Mouse (Mus musculus): ENCODE results near the gene Kcnab2. TPM values are rescaled to one million over a fixed set of nuclear protein-coding genes. Genes with fewer than 3 reads are reported as not detected.

Kcnab2 gene
- total and polyA plus RNA-seq, 2 experiments from 2014 or later: 24.2 to 31.5 TPM

DNA sequence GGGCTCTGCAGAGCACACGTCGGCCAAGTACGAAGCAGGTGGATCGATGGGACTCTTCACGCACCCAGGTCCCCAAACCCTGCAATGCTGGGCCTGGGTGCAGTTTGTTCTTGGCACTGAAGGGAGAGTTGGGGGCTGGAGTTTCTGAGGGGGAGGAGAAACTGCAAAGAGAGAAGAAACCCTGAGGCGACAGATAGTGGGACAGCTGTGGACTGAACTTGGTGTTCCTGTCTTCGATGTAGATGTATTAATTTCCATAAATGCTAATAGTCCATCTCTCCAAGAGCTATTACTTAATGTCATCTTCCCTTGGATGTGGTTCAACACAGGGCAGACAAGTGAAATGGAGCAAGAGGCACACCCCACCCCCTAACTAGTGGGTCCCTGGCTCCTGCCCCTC, 1.7 kb downstream of the Kcnab2 start:
- WGBS: 85% methylated on average over 7 of the region's 7 CpGs
- ATAC-seq (no peak), DNase-seq (no peak)
- H3K9ac ChIP-seq: no peak overlapping the region
- peak overlapping the region; percentile 95; the same call in 1 of the 2 replicates for H3K4me2 ChIP-seq (ENCODE audit: low read depth)
- H3K27me3 ChIP-seq (ENCODE audit: insufficient read depth, low read length): no peaks in the 10 kb centered on the region
- H3K27ac ChIP-seq (ENCODE audit: low read depth, low read length): no peak overlapping the region
- peaks cover 6% of the 10 kb centered on the region for H3K4me1 ChIP-seq (ENCODE audit: insufficient read depth)
- no peaks in the 10 kb centered on the region for H3K9me3 ChIP-seq (ENCODE audit: low read length)
- H3K36me3 ChIP-seq (ENCODE audit: insufficient read depth): no peaks in the 10 kb centered on the region
- peak overlapping the region; percentile 69; the same call in 1 of the 2 replicates for H3K4me3 ChIP-seq (ENCODE audit: low read depth, low read length)
- no peak for TF ChIP-seq CTCF (IDR thresholded peaks at IDR 0.05; ENCODE audit: low read depth)

- WGBS: 76% methylated on average over 6 of the region's 6 CpGs
- Histone ChIP-seq H3K9ac (no peak overlapping the region), H3K36me3 (ENCODE audit: insufficient read depth) (no peaks in the 10 kb centered on the region), H3K4me2 (ENCODE audit: low read depth) (no peak overlapping the region), H3K9me3 (ENCODE audit: low read length) (no peaks in the 10 kb centered on the region), H3K4me3 (ENCODE audit: low read depth, low read length) (no peak overlapping the region), H3K4me1 (ENCODE audit: insufficient read depth) (no peaks in the 10 kb centered on the region), H3K27me3 (ENCODE audit: insufficient read depth, low read length) (no peaks in the 10 kb centered on the region), H3K27ac (ENCODE audit: low read depth, low read length) (no peak overlapping the region)
- TF ChIP-seq CTCF (IDR thresholded peaks at IDR 0.05; ENCODE audit: low read depth): no peak
- peak; percentile 40; the same call in 1 of the 2 replicates for ATAC-seq
- no peak for DNase-seq
These were observed 9.7 kb downstream of the Kcnab2 start for GRCm38 (mm10) chr4:152467951-152468350.

DNA sequence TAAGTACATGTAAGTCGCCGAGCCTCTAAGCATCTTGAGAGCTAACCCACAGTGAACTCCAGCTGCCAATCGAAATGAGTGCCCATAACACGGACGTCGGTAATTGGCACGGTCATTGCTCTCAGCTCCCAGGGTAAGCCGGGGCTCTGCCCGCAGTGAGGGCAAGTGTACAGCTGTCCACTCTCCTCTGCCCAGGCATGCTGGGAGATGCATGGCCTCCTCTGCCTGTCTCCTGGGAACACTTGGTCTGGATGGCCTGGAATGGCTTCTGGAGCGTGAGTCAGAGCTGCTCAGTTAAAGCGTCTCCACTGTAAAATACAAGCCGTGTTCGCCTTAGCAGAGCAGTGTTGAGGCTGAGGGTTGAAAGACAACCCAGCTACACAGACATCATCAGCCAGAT, 11.1 kb downstream of the Kcnab2 start:
- WGBS: 85% methylated on average over 13 of the region's 13 CpGs
- no peak overlapping the region for H3K4me3 ChIP-seq (ENCODE audit: low read depth, low read length)
- H3K27ac ChIP-seq (ENCODE audit: low read depth, low read length): no peak overlapping the region
- no peak for TF ChIP-seq CTCF (IDR thresholded peaks at IDR 0.05; ENCODE audit: low read depth)
- ATAC-seq: no peak
- no peak overlapping the region for H3K4me2 ChIP-seq (ENCODE audit: low read depth)
- no peaks in the 10 kb centered on the region for H3K36me3 ChIP-seq (ENCODE audit: insufficient read depth)
- no peak for DNase-seq
- H3K27me3 ChIP-seq (ENCODE audit: insufficient read depth, low read length): no peaks in the 10 kb centered on the region
- H3K9ac ChIP-seq: no peak overlapping the region
- H3K4me1 ChIP-seq (ENCODE audit: insufficient read depth): no peaks in the 10 kb centered on the region
- no peaks in the 10 kb centered on the region for H3K9me3 ChIP-seq (ENCODE audit: low read length)

DNA sequence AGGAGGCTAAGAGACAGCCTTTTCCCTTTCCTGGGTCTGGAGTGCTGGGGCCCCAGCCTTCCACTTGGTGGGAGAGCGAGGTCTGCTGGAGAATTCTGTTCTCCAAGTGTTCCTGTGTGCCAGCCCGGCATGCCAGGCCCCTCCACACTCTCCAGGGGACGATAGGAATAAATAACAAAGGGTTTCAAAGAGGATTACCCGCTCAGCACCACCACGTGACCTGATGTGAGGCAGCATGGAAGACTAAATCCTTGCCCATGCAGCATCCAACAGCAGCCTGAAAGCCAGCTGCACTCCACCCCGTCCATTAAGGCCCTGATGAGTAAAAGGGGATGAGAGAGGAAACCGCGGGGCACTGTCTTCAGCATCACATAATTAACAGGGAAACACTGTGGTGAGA, 12.6 kb downstream of the Kcnab2 start:
- Histone ChIP-seq H3K27me3 (ENCODE audit: insufficient read depth, low read length) (no peaks in the 10 kb centered on the region), H3K4me1 (ENCODE audit: insufficient read depth) (no peaks in the 10 kb centered on the region), H3K9ac (no peak overlapping the region), H3K4me3 (ENCODE audit: low read depth, low read length) (no peak overlapping the region), H3K27ac (ENCODE audit: low read depth, low read length) (peak overlapping the region; percentile 29; the same call in 1 of the 2 replicates), H3K9me3 (ENCODE audit: low read length) (no peaks in the 10 kb centered on the region), H3K36me3 (ENCODE audit: insufficient read depth) (no peaks in the 10 kb centered on the region), H3K4me2 (ENCODE audit: low read depth) (no peak overlapping the region)
- TF ChIP-seq CTCF (IDR thresholded peaks at IDR 0.05; ENCODE audit: low read depth): no peak
- ATAC-seq: peak; percentile 69
- DNase-seq: peak; percentile 23
- 11% methylated on average over 8 of the region's 8 CpGs for WGBS

DNA sequence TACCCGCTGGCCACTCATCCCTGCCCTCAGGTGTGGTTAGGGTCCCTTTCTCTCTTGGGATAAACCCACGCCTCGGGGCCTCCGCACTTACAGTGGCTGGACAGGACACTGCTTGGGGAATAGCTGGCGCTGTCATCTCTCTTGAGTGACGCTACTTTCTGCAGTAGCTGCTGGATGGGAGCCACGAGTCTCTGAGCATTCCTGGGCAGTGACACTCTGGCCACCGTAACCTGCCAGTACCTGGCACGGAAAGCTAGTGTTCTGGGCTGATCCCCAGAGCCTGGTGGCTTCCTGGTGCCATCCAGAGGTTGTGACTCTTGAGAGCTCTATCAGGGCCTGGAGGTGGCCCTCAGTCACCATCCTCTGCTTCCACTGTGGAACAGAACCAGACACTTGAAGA, 14.5 kb downstream of the Kcnab2 start:
- Histone ChIP-seq H3K4me3 (ENCODE audit: low read depth, low read length) (no peak overlapping the region), H3K36me3 (ENCODE audit: insufficient read depth) (no peaks in the 10 kb centered on the region), H3K4me1 (ENCODE audit: insufficient read depth) (no peaks in the 10 kb centered on the region), H3K4me2 (ENCODE audit: low read depth) (no peak overlapping the region), H3K27ac (ENCODE audit: low read depth, low read length) (no peak overlapping the region), H3K9me3 (ENCODE audit: low read length) (no peaks in the 10 kb centered on the region), H3K9ac (no peak overlapping the region), H3K27me3 (ENCODE audit: insufficient read depth, low read length) (no peaks in the 10 kb centered on the region)
- WGBS: 86% methylated on average over 9 of the region's 9 CpGs
- TF ChIP-seq CTCF (IDR thresholded peaks at IDR 0.05; ENCODE audit: low read depth): no peak
- no peak for ATAC-seq
- DNase-seq: no peak

GRCm38 (mm10) chr4:152462516-152462915, 15.2 kb downstream of the Kcnab2 start:
- H3K9ac ChIP-seq: no peak overlapping the region
- no peaks in the 10 kb centered on the region for H3K27me3 ChIP-seq (ENCODE audit: insufficient read depth, low read length)
- no peak overlapping the region for H3K4me2 ChIP-seq (ENCODE audit: low read depth)
- no peak for ATAC-seq
- no peak for TF ChIP-seq CTCF (IDR thresholded peaks at IDR 0.05; ENCODE audit: low read depth)
- 82% methylated on average over 12 of the region's 12 CpGs for WGBS
- H3K4me3 ChIP-seq (ENCODE audit: low read depth, low read length): no peak overlapping the region
- no peaks in the 10 kb centered on the region for H3K9me3 ChIP-seq (ENCODE audit: low read length)
- no peaks in the 10 kb centered on the region for H3K4me1 ChIP-seq (ENCODE audit: insufficient read depth)
- no peak for DNase-seq
- no peaks in the 10 kb centered on the region for H3K36me3 ChIP-seq (ENCODE audit: insufficient read depth)
- H3K27ac ChIP-seq (ENCODE audit: low read depth, low read length): no peak overlapping the region

DNA sequence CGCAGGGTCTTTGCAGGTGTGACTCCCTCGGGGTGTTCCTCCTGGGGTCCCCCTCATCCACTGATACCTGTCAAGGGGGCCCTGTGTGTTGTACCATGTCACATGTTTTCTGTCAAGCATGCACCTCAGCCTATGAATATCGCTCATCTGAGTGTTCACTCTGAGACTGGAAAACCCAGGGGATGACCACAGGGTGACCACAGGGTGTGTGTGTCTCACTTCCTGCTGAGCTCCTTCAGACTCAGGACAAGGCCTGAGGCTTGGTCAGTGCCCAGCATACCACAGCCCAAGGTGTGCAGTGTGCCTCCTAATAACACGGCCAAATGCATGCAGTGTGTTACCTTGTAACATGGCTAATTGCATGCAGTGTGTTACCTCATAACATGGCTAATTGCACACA, 20.0 kb downstream of the Kcnab2 start:
- no peaks in the 10 kb centered on the region for H3K36me3 ChIP-seq (ENCODE audit: insufficient read depth)
- H3K27me3 ChIP-seq (ENCODE audit: insufficient read depth, low read length): no peaks in the 10 kb centered on the region
- 95% methylated on average over 4 of the region's 4 CpGs for WGBS
- ATAC-seq: no peak
- H3K9ac ChIP-seq: no peak overlapping the region
- no peak for TF ChIP-seq CTCF (IDR thresholded peaks at IDR 0.05; ENCODE audit: low read depth)
- no peak for DNase-seq
- no peak overlapping the region for H3K4me3 ChIP-seq (ENCODE audit: low read depth, low read length)
- no peak overlapping the region for H3K4me2 ChIP-seq (ENCODE audit: low read depth)
- no peaks in the 10 kb centered on the region for H3K4me1 ChIP-seq (ENCODE audit: insufficient read depth)
- H3K27ac ChIP-seq (ENCODE audit: low read depth, low read length): 0 out of 2 replicates have a peak overlapping the region, but pooled peaks have one; percentile 81
- H3K9me3 ChIP-seq (ENCODE audit: low read length): no peaks in the 10 kb centered on the region

Measured in forebrain, postnatal 0 days (tissue).